ENCODE assay signal across 11 mouse cellular contexts in the genomic region with DNA sequence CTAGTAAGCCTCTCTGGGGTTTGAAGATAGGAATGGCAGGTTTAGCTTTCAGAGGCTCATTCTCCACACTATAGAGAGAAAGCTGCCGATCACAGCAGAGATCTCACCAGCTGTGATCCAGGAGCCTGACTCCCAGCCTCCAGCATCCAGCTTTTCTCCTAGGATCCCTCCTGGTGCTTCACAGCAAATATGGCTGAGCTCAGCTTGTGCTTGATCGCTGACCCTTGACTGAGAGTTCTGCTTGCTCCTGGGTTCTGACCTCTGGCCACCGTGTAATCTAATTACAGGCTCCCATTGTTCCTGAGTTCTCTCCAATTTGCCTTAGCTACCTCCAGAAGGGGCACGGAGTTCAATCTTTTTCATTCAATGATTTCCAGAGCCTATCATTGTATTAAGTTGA.
DNase-seq lines count a peak whose midpoint lies in the region.
"Had no signal": no experiment of that assay in that cellular context is flagged by ENCODE, and none has a peak within 500 bp of the region (broad histone marks: within the 10 kb centered on the region; RNA-seq: fewer than 3 reads in every experiment).

No protein-coding gene starts in this region.

- DNase-seq in embryo, embryonic 10 days (ENCODE audit: low spot score), result peak; percentile 86
- peak; percentile 72 for DNase-seq in embryo, embryonic 11 days
- DNase-seq in kidney, adult 8-10 months, result peak; percentile 76 to 80
- DNase-seq in kidney, postnatal 4 days, result peak; percentile 34 to 45
- no peak for DNase-seq in cerebellum, adult 18-20 months
- DNase-seq in adrenal gland, adult 2 months, result no peak
- no peak for DNase-seq in left cerebral cortex, adult 18-20 months (ENCODE audit: low spot score in 2 of 2)
- DNase-seq: cerebellum, adult 11-12 months; heart, adult 11 months; heart, postnatal 14 days; lung, postnatal 4 days had no signal

Comparison
In these comparisons a context has a peak if more than half of its experiments do, and no peak if none do; other contexts are left out.
1. DNase-seq: peak in embryo, embryonic 10 days (single experiment), embryo, embryonic 11 days (single experiment), kidney, adult 8-10 months (2 of 2) and kidney, postnatal 4 days (2 of 2); none in cerebellum, adult 18-20 months (0 of 2), adrenal gland, adult 2 months (single experiment) and left cerebral cortex, adult 18-20 months (0 of 2).